Mouse (Mus musculus) heart, postnatal 0 days (tissue): ENCODE measurements around the gene Dennd5b. TPM values are rescaled to one million over a fixed set of nuclear protein-coding genes. Genes with fewer than 3 reads are reported as not detected.

Source experiments
- ATAC-seq: fragments of 200-750 bp; cut with Nextera tagmentation; 2 replicates; pipeline ENCODE4 v1.8.0; 2017; ENCODE audit warnings: low read depth, moderate number of reproducible peaks, moderate library complexity; ENCODE audit not compliant: insufficient read depth
- DNase-seq: peaks from one replicate; pipeline ENCODE4 v3.0.0-alpha.2; 2016; ENCODE audit warnings: low spot score
- H3K27ac ChIP-seq: fragments of 300-500 bp; sonication (generic); 2 replicates; pipeline ENCODE4 v1.5.1; 2014; ENCODE audit warnings: low read depth, mild to moderate bottlenecking
- H3K27me3 ChIP-seq: fragments of 300-500 bp; sonication (generic); 2 replicates; pipeline ENCODE4 v1.6.1; 2014; ENCODE audit warnings: low read length, mixed read lengths; ENCODE audit not compliant: control insufficient read depth, insufficient read depth
- H3K36me3 ChIP-seq: fragments of 300-500 bp; sonication (generic); replicated peaks from 2 replicates; pipeline ENCODE4 v1.6.1; 2014; ENCODE audit warnings: low read length, mixed read lengths; ENCODE audit not compliant: control insufficient read depth, insufficient read depth
- H3K4me1 ChIP-seq: fragments of 300-500 bp; sonication (generic); 2 replicates; pipeline ENCODE4 v1.6.1; 2014; ENCODE audit warnings: antibody characterized with exemption; ENCODE audit not compliant: control insufficient read depth, insufficient read depth
- H3K4me2 ChIP-seq: fragments of 300-500 bp; sonication (generic); 2 replicates; pipeline ENCODE4 v1.6.1; 2014; ENCODE audit warnings: low read depth, mild to moderate bottlenecking, low read length, moderate library complexity
- H3K4me3 ChIP-seq: fragments of 300-500 bp; sonication (generic); 2 replicates; pipeline ENCODE4 v1.5.1; 2014; ENCODE audit warnings: low read depth, low read length
- H3K9ac ChIP-seq: fragments of 300-500 bp; sonication (generic); replicated peaks from 2 replicates; pipeline ENCODE4 v1.6.1; 2014; ENCODE audit warnings: low read depth, low read length, mixed read lengths
- H3K9me3 ChIP-seq: fragments of 300-500 bp; sonication (generic); replicated peaks from 2 replicates; pipeline ENCODE4 v1.6.1; 2016; ENCODE audit warnings: low read length; ENCODE audit not compliant: control insufficient read depth
- CTCF ChIP-seq: IDR thresholded peaks from 2 replicates; pipeline ENCODE4 v1.5.1; 2016; ENCODE audit warnings: antibody characterized with exemption, control low read depth, low read depth
- EP300 ChIP-seq: IDR thresholded peaks from 2 replicates; pipeline ENCODE4 v1.6.1; 2016; ENCODE audit warnings: antibody characterized with exemption, low read depth
- WGBS: fragments of 180-500 bp; shearing (Covaris S2); extraction: QIAGEN DNeasy Blood & Tissue Kit; methylation state at CpG from one replicate; pipeline ENCODE4 v1.1.7; 2014; 5-methylcytosine and 5-hydroxymethylcytosine counted together
- polyA plus RNA-seq: library from polyadenylated mRNA; unstranded; fragments of >200 nt; fragmentation: Nextera tagmentation; extraction: Ambion mirVana; gene quantifications from 2 replicates; pipeline ENCODE4 v1.2.1, GENCODE M21; 2015
- total RNA-seq: library from RNA; depleted of rRNA; stranded (reverse); fragments of >200 nt; gene quantifications from 2 replicates; pipeline ENCODE4 v1.2.3, GENCODE M21; 2014; ENCODE audit warnings: low replicate concordance

Gene Dennd5b
- total and polyA plus RNA-seq, 2 experiments from 2014 or later = 5.4 to 25.5 TPM

- Histone ChIP-seq H3K4me1 (no peaks in the 10 kb centered on the region), H3K4me2 (no peak overlapping the region), H3K27ac (no peak overlapping the region), H3K36me3 (no peaks in the 10 kb centered on the region; the same call in 1 of the 2 replicates), H3K9me3 (no peaks in the 10 kb centered on the region), H3K9ac (no peak overlapping the region), H3K4me3 (no peak overlapping the region), H3K27me3 (no peaks in the 10 kb centered on the region)
- DNase-seq = no peak
- no peak for TF ChIP-seq EP300
- no peak for TF ChIP-seq CTCF
- WGBS = 83% methylated on average over 4 of the region's 4 CpGs
- no peak for ATAC-seq
Measured at GRCm38 (mm10) chr6:148986003-148986402, 115.5 kb downstream of the Dennd5b start.

GRCm38 (mm10) chr6:148980495-148980894 is 121.0 kb downstream of the Dennd5b start:
- WGBS = 61% methylated on average over 2 of the region's 3 CpGs

GRCm38 (mm10) chr6:148975096-148975495 is 126.4 kb downstream of the Dennd5b start:
- DNase-seq (no peak), ATAC-seq (no peak)
- Histone ChIP-seq H3K4me2 (no peak overlapping the region), H3K4me3 (no peak overlapping the region), H3K9ac (no peak overlapping the region), H3K9me3 (no peaks in the 10 kb centered on the region), H3K4me1 (no peaks in the 10 kb centered on the region), H3K36me3 (no peaks in the 10 kb centered on the region), H3K27me3 (no peaks in the 10 kb centered on the region), H3K27ac (no peak overlapping the region)
- TF ChIP-seq CTCF (no peak), EP300 (no peak)
- WGBS = 81% methylated on average over 3 of the region's 3 CpGs

More at GRCm38 (mm10) chr6:148980495-148980894, 121.0 kb downstream of the Dennd5b start:
- Histone ChIP-seq H3K9me3 (no peaks in the 10 kb centered on the region), H3K27ac (no peak overlapping the region), H3K4me3 (no peak overlapping the region), H3K4me1 (no peaks in the 10 kb centered on the region), H3K36me3 (no peaks in the 10 kb centered on the region), H3K27me3 (no peaks in the 10 kb centered on the region), H3K9ac (no peak overlapping the region), H3K4me2 (no peak overlapping the region)
- TF ChIP-seq CTCF (no peak), EP300 (no peak)
- DNase-seq = no peak
- no peak for ATAC-seq

GRCm38 (mm10) chr6:148972891-148973290 is 128.6 kb downstream of the Dennd5b start:
- TF ChIP-seq CTCF (no peak), EP300 (no peak)
- Histone ChIP-seq H3K4me3 (no peak overlapping the region), H3K9me3 (no peaks in the 10 kb centered on the region), H3K4me1 (no peaks in the 10 kb centered on the region), H3K36me3 (no peaks in the 10 kb centered on the region), H3K9ac (no peak overlapping the region), H3K4me2 (no peak overlapping the region), H3K27me3 (no peaks in the 10 kb centered on the region), H3K27ac (no peak overlapping the region)
- 23% methylated on average over 2 of the region's 2 CpGs for WGBS
- no peak for ATAC-seq
- no peak for DNase-seq

GRCm38 (mm10) chr6:148972059-148972848 is 129.2 kb downstream of the Dennd5b start:
- Histone ChIP-seq H3K4me2 (no peak overlapping the region), H3K9me3 (no peaks in the 10 kb centered on the region), H3K36me3 (no peaks in the 10 kb centered on the region), H3K4me3 (no peak overlapping the region), H3K9ac (no peak overlapping the region), H3K27ac (no peak overlapping the region), H3K4me1 (no peaks in the 10 kb centered on the region), H3K27me3 (no peaks in the 10 kb centered on the region)
- TF ChIP-seq CTCF (no peak), EP300 (no peak)
- 31% methylated on average over 9 of the region's 9 CpGs for WGBS
- DNase-seq (no peak), ATAC-seq (no peak)
